Mouse (Mus musculus) stomach, postnatal 0 days (tissue): ENCODE results near the gene BC004004.

Experiments
- CTCF ChIP-seq: IDR thresholded peaks from 2 replicates; pipeline ENCODE4 v1.5.1; 2016; ENCODE audit warnings: antibody characterized with exemption, low read depth, mild to moderate bottlenecking, moderate library complexity
- EP300 ChIP-seq: optimal IDR thresholded peaks from 2 replicates; pipeline ENCODE3; 2016; ENCODE audit warnings: antibody characterized with exemption

DNA sequence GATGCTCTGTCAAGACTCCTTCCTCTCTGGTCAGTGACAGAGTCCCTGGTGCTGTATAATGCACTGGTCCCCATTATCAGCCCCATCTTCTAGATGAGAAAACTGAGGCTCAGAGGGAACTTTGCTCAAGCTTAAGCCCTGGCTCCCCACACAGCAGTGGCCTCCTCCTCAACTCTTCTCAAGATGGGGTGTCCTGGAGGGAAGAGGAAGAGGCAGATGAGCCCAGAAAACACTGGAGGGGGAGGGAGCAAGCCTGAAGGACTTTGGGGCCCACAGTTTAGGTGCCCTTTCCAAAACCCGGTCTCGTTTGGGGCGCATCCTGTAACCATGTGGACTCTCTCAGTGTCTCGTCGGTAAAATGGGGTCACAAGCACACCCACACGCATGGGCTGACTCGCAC, 50.9 kb downstream of the BC004004 start:
- TF ChIP-seq EP300 (no peak), CTCF (no peak)
